Mouse (Mus musculus) lung, embryonic 16.5 days (tissue): ENCODE results near the gene Per1. TPM values are rescaled to one million over a fixed set of nuclear protein-coding genes. Genes with fewer than 3 reads are reported as not detected.

Experiments used
- ATAC-seq: fragments of 200-750 bp; cut with Nextera tagmentation; 2 replicates; pipeline ENCODE4 v1.8.0; 2017; ENCODE audit warnings: low read depth, mild to moderate bottlenecking, moderate library complexity
- H3K27ac ChIP-seq: fragments of 300-500 bp; sonication (generic); 2 replicates; pipeline ENCODE4 v1.5.1; 2014; ENCODE audit warnings: mild to moderate bottlenecking, control low read depth, low read length
- H3K27me3 ChIP-seq: fragments of 300-500 bp; sonication (generic); 2 replicates; pipeline ENCODE4 v1.6.1; 2014; ENCODE audit warnings: low read depth, low read length, mixed read lengths; ENCODE audit not compliant: control insufficient read depth, insufficient read depth
- H3K36me3 ChIP-seq: fragments of 300-500 bp; sonication (generic); 2 replicates; pipeline ENCODE4 v1.6.1; 2014; ENCODE audit warnings: low read length; ENCODE audit not compliant: control insufficient read depth, insufficient read depth
- H3K4me1 ChIP-seq: fragments of 300-500 bp; sonication (generic); replicated peaks from 2 replicates; pipeline ENCODE4 v1.6.1; 2014; ENCODE audit warnings: low read length, mixed read lengths; ENCODE audit not compliant: control insufficient read depth, insufficient read depth
- H3K4me2 ChIP-seq: fragments of 300-500 bp; sonication (generic); 2 replicates; pipeline ENCODE4 v1.6.1; 2014; ENCODE audit warnings: low read depth, low read length, control low read depth
- H3K4me3 ChIP-seq: fragments of 300-500 bp; sonication (generic); 2 replicates; pipeline ENCODE4 v1.5.1; 2014; ENCODE audit warnings: mild to moderate bottlenecking, low read length, control low read depth
- H3K9ac ChIP-seq: fragments of 300-500 bp; sonication (generic); 2 replicates; pipeline ENCODE4 v1.6.1; 2014; ENCODE audit warnings: low read length, control low read depth
- H3K9me3 ChIP-seq: fragments of 300-500 bp; sonication (generic); 2 replicates; pipeline ENCODE4 v1.6.1; 2016; ENCODE audit warnings: low read length; ENCODE audit not compliant: control insufficient read depth
- WGBS: fragments of 180-500 bp; shearing (Covaris S2); extraction: QIAGEN DNeasy Blood & Tissue Kit; methylation state at CpG from one replicate; pipeline ENCODE4 v1.1.7; 2014; 5-methylcytosine and 5-hydroxymethylcytosine counted together
- polyA plus RNA-seq: library from polyadenylated mRNA; unstranded; fragments of >200 nt; fragmentation: Nextera tagmentation; extraction: Ambion mirVana; gene quantifications from 2 replicates; pipeline ENCODE4 v1.2.1, GENCODE M21; 2015

Gene Per1
- polyA plus RNA-seq, 1 experiment from 2014 or later, result 32.4 TPM

GRCm38 (mm10) chr11:69076572-69076971 lies 18.4 kb upstream of the Per1 start:
- Histone ChIP-seq H3K27me3 (no peaks in the 10 kb centered on the region), H3K4me3 (no peak overlapping the region), H3K27ac (no peak overlapping the region), H3K36me3 (no peaks in the 10 kb centered on the region), H3K4me1 (peaks cover 13% of the 10 kb centered on the region), H3K9ac (no peak overlapping the region), H3K9me3 (no peaks in the 10 kb centered on the region), H3K4me2 (no peak overlapping the region)
- whole genome bisulfite sequencing, result 65% methylated on average over 5 of the region's 5 CpGs
- ATAC-seq, result no peak

GRCm38 (mm10) chr11:69077316-69077715 lies 17.7 kb upstream of the Per1 start:
- ATAC-seq, result no peak
- Histone ChIP-seq H3K4me2 (no peak overlapping the region), H3K27ac (no peak overlapping the region), H3K36me3 (no peaks in the 10 kb centered on the region), H3K4me1 (peaks cover 8% of the 10 kb centered on the region), H3K9me3 (no peaks in the 10 kb centered on the region), H3K9ac (no peak overlapping the region), H3K4me3 (no peak overlapping the region), H3K27me3 (no peaks in the 10 kb centered on the region)
- 78% methylated on average over 9 of the region's 9 CpGs for WGBS

DNA sequence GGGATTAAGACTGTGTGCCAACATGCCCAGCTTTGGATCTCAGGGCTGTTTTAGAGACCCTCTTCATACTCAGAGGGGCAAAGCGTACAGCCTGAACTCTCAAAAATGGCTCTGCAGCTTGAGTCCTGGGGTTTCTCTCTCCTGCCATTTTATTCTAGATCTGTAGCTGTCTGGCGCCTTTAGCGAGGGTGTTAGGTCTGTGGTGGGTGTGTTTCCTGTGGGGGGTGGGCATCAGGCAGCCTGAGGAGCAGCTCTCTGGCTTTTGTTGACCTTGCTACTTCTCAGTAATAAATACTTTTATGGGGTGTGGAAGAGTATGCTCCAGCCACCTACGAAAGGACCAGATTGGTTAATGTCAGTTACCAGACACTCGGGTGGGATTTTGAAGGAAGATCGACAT lies 17.0 kb upstream of the Per1 start:
- Histone ChIP-seq H3K27ac (no peak overlapping the region), H3K36me3 (no peaks in the 10 kb centered on the region), H3K9ac (no peak overlapping the region), H3K9me3 (no peaks in the 10 kb centered on the region), H3K4me2 (no peak overlapping the region), H3K4me3 (no peak overlapping the region), H3K4me1 (peaks cover 5% of the 10 kb centered on the region), H3K27me3 (no peaks in the 10 kb centered on the region)
- no peak for ATAC-seq
- 63% methylated on average over 6 of the region's 6 CpGs for WGBS

- Histone ChIP-seq H3K27me3 (no peaks in the 10 kb centered on the region), H3K27ac (no peak overlapping the region), H3K4me3 (no peak overlapping the region), H3K9ac (no peak overlapping the region), H3K4me2 (no peak overlapping the region), H3K9me3 (no peaks in the 10 kb centered on the region), H3K4me1 (peaks cover 4% of the 10 kb centered on the region), H3K36me3 (no peaks in the 10 kb centered on the region)
- 62% methylated on average over 5 of the region's 5 CpGs for WGBS
- ATAC-seq, result no peak
Measured at GRCm38 (mm10) chr11:69078805-69079438, 16.1 kb upstream of the Per1 start.

- H3K9me3 ChIP-seq, result no peaks in the 10 kb centered on the region
- no peaks in the 10 kb centered on the region for H3K36me3 ChIP-seq
- H3K4me2 ChIP-seq, result no peak overlapping the region
- H3K27ac ChIP-seq, result no peak overlapping the region
- no peak overlapping the region for H3K4me3 ChIP-seq
- no peaks in the 10 kb centered on the region for H3K4me1 ChIP-seq
- no peak for ATAC-seq
- no peak overlapping the region for H3K9ac ChIP-seq
- no peaks in the 10 kb centered on the region for H3K27me3 ChIP-seq
- WGBS, result 77% methylated on average over 15 of the region's 15 CpGs
Measured at GRCm38 (mm10) chr11:69080102-69080854, 14.7 kb upstream of the Per1 start.

DNA sequence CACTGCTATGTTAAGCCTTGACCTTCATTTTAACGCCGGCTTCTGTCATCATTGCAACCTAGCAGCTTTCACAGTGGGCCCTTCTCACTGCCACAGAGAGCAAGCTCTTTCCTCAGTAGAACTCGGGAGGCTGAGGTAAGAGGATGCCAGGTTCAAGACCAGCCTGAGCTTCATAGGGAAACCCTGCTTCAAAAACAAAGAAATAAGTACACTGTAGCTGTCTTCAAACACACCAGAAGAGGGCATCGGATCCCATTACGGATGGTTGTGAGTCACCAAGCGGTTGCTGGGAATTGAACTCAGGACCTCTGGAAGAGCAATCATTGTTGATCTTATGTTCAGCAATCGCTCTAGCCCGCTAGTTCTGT lies 14.2 kb upstream of the Per1 start:
- whole genome bisulfite sequencing, result 85% methylated on average over 8 of the region's 8 CpGs
- H3K36me3 ChIP-seq, result no peaks in the 10 kb centered on the region
- no peak overlapping the region for H3K9ac ChIP-seq
- no peak overlapping the region for H3K4me2 ChIP-seq
- H3K4me1 ChIP-seq, result no peaks in the 10 kb centered on the region
- H3K4me3 ChIP-seq, result no peak overlapping the region
- H3K9me3 ChIP-seq, result no peaks in the 10 kb centered on the region
- no peak for ATAC-seq
- no peaks in the 10 kb centered on the region for H3K27me3 ChIP-seq
- H3K27ac ChIP-seq, result no peak overlapping the region

DNA sequence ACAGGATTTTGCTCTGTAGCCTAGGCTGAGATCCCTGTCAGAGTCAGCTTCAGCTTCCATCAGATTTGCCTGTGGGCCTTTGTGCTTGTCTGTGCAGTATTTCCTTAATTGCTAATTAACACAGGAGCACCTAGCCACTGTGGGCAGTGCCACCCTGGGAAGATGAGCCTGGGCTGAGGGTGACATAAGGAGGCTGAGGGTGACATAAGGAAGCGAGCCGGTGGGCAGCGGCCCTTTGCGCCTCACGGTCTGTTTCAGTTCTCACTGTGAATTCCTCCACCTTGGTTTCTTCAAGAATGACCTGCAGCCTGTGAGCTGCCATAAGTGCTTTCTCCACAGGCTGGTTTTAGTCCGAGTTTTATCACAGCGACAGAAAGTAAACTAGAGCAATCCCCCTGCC lies 13.4 kb upstream of the Per1 start:
- H3K36me3 ChIP-seq, result no peaks in the 10 kb centered on the region
- no peak for ATAC-seq
- H3K27ac ChIP-seq, result no peak overlapping the region
- H3K9ac ChIP-seq, result no peak overlapping the region
- no peak overlapping the region for H3K4me3 ChIP-seq
- H3K4me2 ChIP-seq, result no peak overlapping the region
- H3K9me3 ChIP-seq, result no peaks in the 10 kb centered on the region
- WGBS, result 75% methylated on average over 7 of the region's 7 CpGs
- H3K27me3 ChIP-seq, result no peaks in the 10 kb centered on the region
- no peaks in the 10 kb centered on the region for H3K4me1 ChIP-seq

DNA sequence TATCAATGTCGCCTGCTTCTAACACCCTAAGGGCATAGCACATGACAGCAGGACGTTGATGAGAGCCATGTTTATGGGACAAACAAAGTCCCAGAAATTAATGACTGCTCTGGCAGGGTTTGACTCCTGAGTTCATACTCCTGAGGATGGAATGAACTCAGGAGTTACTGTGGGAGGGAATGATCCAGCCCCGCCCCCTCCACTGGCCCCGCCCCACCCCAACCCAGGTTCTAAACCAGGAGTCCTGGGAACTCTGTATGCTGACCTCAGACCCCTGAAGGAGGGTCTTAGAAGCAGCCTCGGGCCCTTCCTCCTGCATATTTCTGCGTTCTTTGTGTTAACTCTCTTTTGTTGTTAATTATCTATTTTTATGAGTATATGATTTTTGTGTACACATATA lies 9.4 kb upstream of the Per1 start:
- H3K36me3 ChIP-seq, result peaks cover 3% of the 10 kb centered on the region; the same call in 1 of the 2 replicates
- peaks cover 17% of the 10 kb centered on the region for H3K4me1 ChIP-seq
- H3K27ac ChIP-seq, result no peak overlapping the region
- WGBS, result 63% methylated on average over 6 of the region's 6 CpGs
- H3K9me3 ChIP-seq, result no peaks in the 10 kb centered on the region
- no peak for ATAC-seq
- no peaks in the 10 kb centered on the region for H3K27me3 ChIP-seq
- no peak overlapping the region for H3K9ac ChIP-seq
- H3K4me2 ChIP-seq, result no peak overlapping the region
- H3K4me3 ChIP-seq, result no peak overlapping the region

DNA sequence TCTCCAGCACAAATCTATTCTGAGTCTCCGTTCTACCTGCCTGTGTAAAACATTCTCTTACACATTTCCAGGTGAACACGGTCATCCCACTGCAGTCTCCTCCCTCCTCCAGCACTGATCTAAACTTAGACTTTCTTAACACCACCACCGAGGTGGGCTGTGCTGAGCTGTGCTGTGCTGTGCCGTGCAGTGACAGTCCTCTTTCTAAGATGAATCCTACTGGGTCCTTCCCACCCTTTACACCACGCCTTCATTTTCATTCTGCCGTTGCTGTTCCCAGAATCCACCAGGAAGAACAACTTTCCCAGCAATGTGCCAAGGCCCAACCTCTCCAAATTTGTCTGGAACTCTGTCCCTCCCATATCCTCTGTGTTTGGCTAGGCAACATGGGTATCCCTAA lies 8.6 kb upstream of the Per1 start:
- no peak overlapping the region for H3K4me2 ChIP-seq
- H3K27me3 ChIP-seq, result no peaks in the 10 kb centered on the region
- 48% methylated on average over 6 of the region's 6 CpGs for WGBS
- peaks cover 18% of the 10 kb centered on the region for H3K4me1 ChIP-seq
- H3K4me3 ChIP-seq, result no peak overlapping the region
- ATAC-seq, result no peak
- no peak overlapping the region for H3K9ac ChIP-seq
- no peak overlapping the region for H3K27ac ChIP-seq
- H3K9me3 ChIP-seq, result no peaks in the 10 kb centered on the region
- peaks cover 6% of the 10 kb centered on the region; the same call in 1 of the 2 replicates for H3K36me3 ChIP-seq
